Mouse (Mus musculus): ENCODE results near the gene Dnajc13. TPM values are rescaled to one million over a fixed set of nuclear protein-coding genes. Genes with fewer than 3 reads are reported as not detected.

The Dnajc13 gene
- polyA plus RNA-seq (2014; fragmentation: Illumina TruSeq; extraction: RNeasy Lipid Tissue Mini Kit (QIAGEN cat#74804); ENCODE audit: low read depth, low replicate concordance) = 29.2 TPM

DNA sequence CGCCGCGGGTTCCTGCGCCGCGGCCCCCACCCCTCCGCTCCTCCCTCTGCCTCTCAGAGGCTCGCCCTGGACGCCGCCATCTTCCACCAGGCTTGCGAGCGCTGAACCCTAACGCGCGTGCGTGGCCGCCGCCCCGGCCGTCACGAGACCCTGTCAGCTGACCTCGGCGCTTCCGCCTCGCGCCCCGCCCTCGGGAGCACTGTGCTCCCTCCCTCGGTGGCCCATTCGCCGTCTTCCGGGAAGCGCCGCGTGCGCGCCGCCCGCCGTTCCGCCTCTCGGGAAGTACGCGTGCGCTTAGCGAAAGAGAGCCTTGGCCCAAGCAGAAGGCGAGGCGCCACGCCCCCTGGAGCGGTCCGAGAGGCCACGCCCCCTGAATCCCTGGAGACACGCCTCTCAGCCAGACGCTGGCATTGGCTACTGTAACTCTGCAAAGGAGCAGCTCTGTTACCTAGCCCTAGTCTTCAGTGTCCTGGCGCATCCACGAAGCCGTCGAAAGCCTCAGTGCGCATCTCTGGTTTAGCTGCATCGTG, at the start of gene Dnajc13:
Gene Dnajc13, minus strand, starts transcription at position 108 of the 530 bp plus-strand sequence.

GRCm38 (mm10) chr9:104126833-104127232, 135.9 kb downstream of the Dnajc13 start, which contains the start of gene Ackr4:
Gene Ackr4, minus strand, starts transcription at chr9:104126933.

Other genes starting within 250 kb of the Dnajc13 start
- gene Gm28305, start 222.3 kb downstream of the Dnajc13 start, polyA plus RNA-seq (2014; fragmentation: Illumina TruSeq; extraction: RNeasy Lipid Tissue Mini Kit (QIAGEN cat#74804); ENCODE audit: low read depth, low replicate concordance) = not detected
- 49.5 TPM for gene Uba5, start 199.8 kb downstream of the Dnajc13 start, polyA plus RNA-seq (2014; fragmentation: Illumina TruSeq; extraction: RNeasy Lipid Tissue Mini Kit (QIAGEN cat#74804); ENCODE audit: low read depth, low replicate concordance)
- gene Acad11, start 199.6 kb downstream of the Dnajc13 start, polyA plus RNA-seq (2014; fragmentation: Illumina TruSeq; extraction: RNeasy Lipid Tissue Mini Kit (QIAGEN cat#74804); ENCODE audit: low read depth, low replicate concordance) = 56.8 TPM
- 20.0 TPM for gene Ackr4, start 136.0 kb downstream of the Dnajc13 start, polyA plus RNA-seq (2014; fragmentation: Illumina TruSeq; extraction: RNeasy Lipid Tissue Mini Kit (QIAGEN cat#74804); ENCODE audit: low read depth, low replicate concordance)
- 20.6 TPM for gene Acpp, start 74.8 kb upstream of the Dnajc13 start, polyA plus RNA-seq (2014; fragmentation: Illumina TruSeq; extraction: RNeasy Lipid Tissue Mini Kit (QIAGEN cat#74804); ENCODE audit: low read depth, low replicate concordance)

Data from adipose tissue, adult 10 weeks (tissue).